Mouse (Mus musculus): ENCODE results near the gene Nxt1.

DNA sequence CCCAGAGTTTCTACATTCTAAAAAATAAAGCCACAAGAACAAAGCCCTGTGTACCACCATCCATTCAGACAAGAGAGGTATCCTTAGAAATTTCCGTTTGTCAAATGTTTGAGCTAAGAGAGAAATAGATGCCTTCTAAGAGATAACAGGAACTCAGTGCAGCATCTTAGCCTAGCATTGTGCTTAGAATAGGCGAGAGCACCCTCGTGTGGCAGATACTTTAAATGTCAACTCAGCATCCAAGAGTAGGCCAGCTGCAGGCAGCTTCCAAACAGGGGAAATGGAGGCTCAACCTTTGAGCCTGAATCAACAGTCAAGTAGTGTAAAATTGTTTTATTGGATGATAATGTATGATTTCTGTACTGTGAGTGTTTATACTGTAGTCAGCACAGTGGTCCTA is 17.4 kb upstream of the Nxt1 start:
- TF ChIP-seq CTCF (IDR thresholded peaks at IDR 0.05; ENCODE audit: extremely low read depth, insufficient read length, insufficient replicate concordance, low read depth, low read length) (peak; percentile 36; the same call in 1 of the 2 replicates), POLR2A (IDR thresholded peaks at IDR 0.05; ENCODE audit: low read depth, low read length) (no peak)
